Comparison of ENCODE assay signal across 21 mouse cellular contexts in the genomic region with DNA sequence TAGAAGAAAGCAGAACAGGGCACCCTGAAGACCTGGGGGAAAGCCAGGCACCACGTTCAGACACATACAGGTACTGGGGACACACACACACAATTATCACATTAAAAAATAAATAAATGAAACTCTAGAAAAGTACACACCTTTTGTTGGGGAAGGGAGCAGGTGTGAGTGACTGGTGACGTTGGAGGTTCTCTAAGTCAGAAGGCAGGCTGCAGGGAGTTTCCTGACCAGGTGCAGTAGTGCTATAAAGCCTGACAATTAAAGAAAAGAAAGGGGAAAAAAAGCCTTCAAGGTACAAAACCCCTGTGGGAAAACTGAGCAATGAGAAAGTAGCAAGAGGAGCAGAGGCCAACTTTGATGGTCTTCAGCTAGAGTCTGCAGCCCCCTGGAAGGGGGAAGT.
"Had no signal": no experiment of that assay in that cellular context is flagged by ENCODE, and none has a peak within 500 bp of the region (broad histone marks: within the 10 kb centered on the region; RNA-seq: fewer than 3 reads in every experiment).

No protein-coding gene starts in this region.

- H3K4me2 ChIP-seq: limb, embryonic 12.5 days; limb, embryonic 15.5 days; liver, embryonic 11.5 days; liver, embryonic 15.5 days; midbrain, embryonic 11.5 days; neural tube, embryonic 12.5 days; neural tube, embryonic 15.5 days had no signal

- DNase-seq: kidney, adult 18-20 months; kidney, adult 9 months; kidney, postnatal 14 days; kidney, postnatal 4 days; left cerebral cortex, postnatal 4 days; lung, adult 2 months; lung, postnatal 14 days; lung, postnatal 4 days; midbrain, embryonic 14.5 days; right cerebral cortex, adult 18-20 months; right cerebral cortex, postnatal 25 days; thymus, adult 2 months; thymus, postnatal 14 days; thymus, postnatal 4 days had no signal

- H3K36me3 ChIP-seq: limb, embryonic 12.5 days; limb, embryonic 15.5 days; liver, embryonic 15.5 days; neural tube, embryonic 12.5 days; neural tube, embryonic 15.5 days had no signal

- H3K4me3 ChIP-seq: limb, embryonic 12.5 days; limb, embryonic 15.5 days; liver, embryonic 15.5 days; neural tube, embryonic 12.5 days; neural tube, embryonic 15.5 days had no signal

- H3K27ac ChIP-seq: limb, embryonic 12.5 days; limb, embryonic 15.5 days; liver, embryonic 15.5 days; neural tube, embryonic 12.5 days; neural tube, embryonic 15.5 days had no signal

- H3K9ac ChIP-seq: limb, embryonic 12.5 days; limb, embryonic 15.5 days; liver, embryonic 15.5 days; neural tube, embryonic 12.5 days; neural tube, embryonic 15.5 days had no signal

- H3K27me3 ChIP-seq: limb, embryonic 12.5 days; limb, embryonic 15.5 days; liver, embryonic 15.5 days; neural tube, embryonic 12.5 days; neural tube, embryonic 15.5 days had no signal

- H3K4me1 ChIP-seq: liver, embryonic 15.5 days; neural tube, embryonic 12.5 days; neural tube, embryonic 15.5 days had no signal

- H3K9me3 ChIP-seq: limb, embryonic 12.5 days; limb, embryonic 15.5 days; liver, embryonic 15.5 days; neural tube, embryonic 12.5 days; neural tube, embryonic 15.5 days had no signal
